Mouse (Mus musculus) small intestine, adult 2 months (tissue): Measurements from ENCODE around the gene Aspscr1.

Experiments used
- CTCF ChIP-seq: fragments of 200-500 bp; IDR thresholded peaks from 2 replicates; pipeline ENCODE4 v1.5.1; 2012; ENCODE audit warnings: low read depth, mild to moderate bottlenecking, control low read depth, inconsistent platforms, low read length, moderate library complexity, mixed read lengths; ENCODE audit not compliant: insufficient replicate concordance, insufficient read length; ENCODE audit errors: extremely low read depth
- POLR2A ChIP-seq: fragments of 200-500 bp; IDR thresholded peaks from 2 replicates; pipeline ENCODE4 v1.6.1; 2012; ENCODE audit warnings: low read depth, mild to moderate bottlenecking, control low read depth, inconsistent platforms, low read length, moderate library complexity

GRCm38 (mm10) chr11:120633520-120634343, 39.0 kb upstream of the Aspscr1 start, which contains the start of gene Mafg:
- no peak for TF ChIP-seq CTCF
- no peak for TF ChIP-seq POLR2A
